Mouse (Mus musculus) bone marrow macrophage, adult 2 months (primary cell): ENCODE measurements around the gene Rex1bd.

ENCODE experiments used
- CTCF ChIP-seq: IDR thresholded peaks from 2 replicates; pipeline ENCODE4 v1.5.1; 2012; ENCODE audit warnings: low read depth, mild to moderate bottlenecking, low read length, moderate library complexity
- POLR2A ChIP-seq: IDR thresholded peaks from 2 replicates; pipeline ENCODE4 v1.6.1; 2012; ENCODE audit warnings: mild to moderate bottlenecking, low read depth, low read length, borderline replicate concordance

- TF ChIP-seq POLR2A: no peak
- TF ChIP-seq CTCF: no peak
Measured at GRCm38 (mm10) chr8:70486191-70486681, 20.3 kb downstream of the Rex1bd start.
